Mouse (Mus musculus) cerebellum, adult 2 months (tissue): ENCODE measurements around the gene Cryz.

Source experiments
- CTCF ChIP-seq: fragments of 200-500 bp; IDR thresholded peaks from 2 replicates; pipeline ENCODE4 v1.5.1; 2011; ENCODE audit warnings: low read depth, mild to moderate bottlenecking, control low read depth, low read length, moderate library complexity, borderline replicate concordance; ENCODE audit not compliant: insufficient read depth
- POLR2A ChIP-seq: fragments of 200-500 bp; IDR thresholded peaks from 2 replicates; pipeline ENCODE4 v1.6.1; 2011; ENCODE audit warnings: low read length, control low read depth, borderline replicate concordance; ENCODE audit not compliant: insufficient read depth

- peak; percentile 48 for TF ChIP-seq CTCF
- TF ChIP-seq POLR2A, result no peak
These were observed 533 bp downstream of the Cryz start, which contains the start of gene Tyw3 for GRCm38 (mm10) chr3:154596934-154597554.
